Mouse (Mus musculus) forebrain, embryonic 15.5 days (tissue): Measurements from ENCODE around the gene Zfp37. TPM values are rescaled to one million over a fixed set of nuclear protein-coding genes. Genes with fewer than 3 reads are reported as not detected.
"Not testable (repeated sequence)": the region's sequence is repeated elsewhere in the genome, so short reads cannot be mapped to it uniquely, and the experiment has no call there.

Experiments
- ATAC-seq: fragments of 200-750 bp; cut with Nextera tagmentation; replicated peaks from 2 replicates; pipeline ENCODE4 v1.8.0; 2017; ENCODE audit warnings: mild to moderate bottlenecking, moderate TSS enrichment, moderate library complexity
- H3K27ac ChIP-seq: fragments of 300-500 bp; sonication (generic); replicated peaks from 2 replicates; pipeline ENCODE4 v1.5.1; 2015; ENCODE audit warnings: mild to moderate bottlenecking, inconsistent platforms
- H3K27me3 ChIP-seq: fragments of 300-500 bp; sonication (generic); 2 replicates; pipeline ENCODE4 v1.6.1; 2015; ENCODE audit warnings: inconsistent platforms
- H3K36me3 ChIP-seq: fragments of 300-500 bp; sonication (generic); 2 replicates; pipeline ENCODE4 v1.6.1; 2015; ENCODE audit warnings: mild to moderate bottlenecking, inconsistent platforms
- H3K4me1 ChIP-seq: fragments of 300-500 bp; sonication (generic); 2 replicates; pipeline ENCODE4 v1.6.1; 2015; ENCODE audit warnings: inconsistent platforms
- H3K4me2 ChIP-seq: fragments of 300-500 bp; sonication (generic); replicated peaks from 2 replicates; pipeline ENCODE4 v1.6.1; 2015; ENCODE audit warnings: mild to moderate bottlenecking, inconsistent platforms
- H3K4me3 ChIP-seq: fragments of 300-500 bp; sonication (generic); 2 replicates; pipeline ENCODE4 v1.5.1; 2015; ENCODE audit warnings: mild to moderate bottlenecking, inconsistent platforms
- H3K9ac ChIP-seq: fragments of 300-500 bp; sonication (generic); replicated peaks from 2 replicates; pipeline ENCODE4 v1.6.1; 2015; ENCODE audit warnings: mild to moderate bottlenecking, inconsistent platforms
- H3K9me3 ChIP-seq: fragments of 300-500 bp; sonication (generic); 2 replicates; pipeline ENCODE4 v1.6.1; 2016; ENCODE audit warnings: inconsistent platforms
- WGBS: fragments of 180-500 bp; shearing (Covaris S2); methylation state at CpG from one replicate; pipeline ENCODE4 v1.1.7; 2015; ENCODE audit warnings: mixed read lengths; 5-methylcytosine and 5-hydroxymethylcytosine counted together
- polyA plus RNA-seq: library from polyadenylated mRNA; unstranded; fragments of >200 nt; fragmentation: Nextera tagmentation; extraction: Ambion mirVana; gene quantifications from 2 replicates; pipeline ENCODE4 v1.2.1, GENCODE M21; 2015

Gene Zfp37
- polyA plus RNA-seq, 1 experiment from 2014 or later: 20.4 TPM

DNA sequence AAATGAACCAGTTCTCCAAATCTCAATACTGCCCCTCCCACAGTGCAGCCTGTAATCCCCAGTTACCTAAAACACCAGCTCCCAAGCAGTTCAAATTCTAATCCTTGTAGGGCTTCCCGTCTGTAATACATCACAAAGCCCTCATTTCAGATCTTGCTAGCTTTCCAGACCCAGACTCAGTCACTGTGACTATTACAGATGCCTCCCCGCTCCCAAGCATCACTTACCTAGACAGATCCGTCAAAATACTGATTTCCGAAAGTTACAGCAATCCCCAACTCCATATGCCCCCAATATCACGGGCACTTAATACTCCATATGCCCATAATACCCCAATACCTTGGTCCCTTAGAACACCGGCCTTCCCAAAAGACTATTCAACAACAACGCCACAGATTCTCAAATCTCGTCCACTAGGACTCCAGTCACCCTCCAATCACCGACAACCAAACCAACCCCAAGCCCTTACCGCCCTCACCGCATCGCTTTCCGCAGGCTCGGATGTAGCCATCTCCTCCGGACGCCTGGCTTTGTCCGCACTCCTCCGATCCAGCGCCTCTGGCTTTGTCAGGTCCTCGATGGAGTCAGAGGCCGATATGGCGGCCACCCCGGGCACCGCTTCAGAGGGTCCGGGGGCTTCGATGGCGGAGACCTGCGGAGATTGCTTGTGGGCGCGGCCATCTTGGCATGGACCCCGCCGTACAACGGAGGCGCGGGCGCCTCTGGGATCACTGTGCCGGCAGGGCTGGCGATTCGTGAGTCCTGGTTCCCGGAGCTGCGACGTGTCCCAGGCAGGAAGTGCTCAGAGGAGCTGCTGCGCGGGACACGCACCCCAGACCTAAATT, 22.8 kb downstream of the Zfp37 start:
- WGBS: under 1% methylated on average over 45 of the region's 45 CpGs
- Histone ChIP-seq H3K36me3 (peaks cover 22% of the 10 kb centered on the region), H3K27me3 (no peaks in the 10 kb centered on the region), H3K27ac (peak overlapping the region; percentile 92), H3K4me3 (peak overlapping the region; percentile 63), H3K9ac (peak overlapping the region; percentile 81), H3K9me3 (no peaks in the 10 kb centered on the region), H3K4me1 (peaks cover 16% of the 10 kb centered on the region), H3K4me2 (peak overlapping the region; percentile 59)
- ATAC-seq: peak; percentile 97

DNA sequence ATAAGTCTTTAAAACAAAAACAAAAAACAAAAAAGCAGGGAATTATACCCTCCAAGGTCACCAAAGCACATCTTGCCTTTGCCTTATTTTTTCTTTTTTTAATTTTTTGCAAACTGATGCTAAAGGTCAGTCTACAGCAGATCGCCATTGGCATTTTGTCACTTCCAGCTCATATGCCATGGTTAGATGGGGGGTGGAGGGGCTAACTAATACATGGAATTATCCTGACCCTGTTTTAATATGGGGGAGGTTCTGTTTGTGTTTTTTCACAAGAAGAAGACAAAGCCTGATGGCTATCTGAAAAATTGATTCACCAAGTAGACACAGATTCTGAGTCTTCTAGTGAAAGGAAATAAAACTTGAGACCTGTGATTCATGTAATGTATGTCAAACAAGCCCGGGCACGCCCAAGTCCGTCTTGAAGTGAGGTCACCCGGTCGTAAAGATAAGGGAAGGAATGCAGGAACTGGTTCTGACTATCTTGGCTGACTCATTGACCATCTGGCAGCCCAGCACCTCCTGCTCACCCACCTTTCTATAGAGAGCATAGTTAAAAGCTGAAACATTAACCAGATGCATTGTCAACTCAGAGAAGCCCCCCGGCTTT, 30.8 kb downstream of the Zfp37 start:
- Histone ChIP-seq H3K27ac (no peak overlapping the region), H3K27me3 (no peaks in the 10 kb centered on the region), H3K4me3 (no peak overlapping the region), H3K9ac (no peak overlapping the region), H3K36me3 (peaks cover 92% of the 10 kb centered on the region), H3K4me1 (no peaks in the 10 kb centered on the region), H3K9me3 (peaks cover 17% of the 10 kb centered on the region; the same call in 1 of the 2 replicates), H3K4me2 (no peak overlapping the region)
- no peak for ATAC-seq
- WGBS: 94% methylated on average over 7 of the region's 7 CpGs

DNA sequence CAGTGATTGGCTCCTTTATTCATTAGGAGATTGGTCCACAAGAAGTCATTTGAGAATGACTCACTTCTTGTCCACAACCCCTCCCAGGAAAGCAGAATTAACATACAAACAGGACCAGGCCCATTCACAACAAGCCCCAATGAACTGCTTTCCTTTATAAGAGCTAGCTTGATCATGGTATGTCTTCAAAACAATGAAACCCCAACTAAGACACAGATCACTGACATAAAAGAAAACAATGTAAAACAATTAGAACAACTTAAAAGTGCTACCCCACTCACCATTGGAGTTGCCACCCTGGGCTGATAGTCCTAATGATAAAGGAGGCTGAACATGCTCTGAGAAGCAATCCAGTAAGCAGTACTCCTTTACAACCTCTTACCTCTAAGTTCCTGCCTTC, 42.1 kb downstream of the Zfp37 start:
- Histone ChIP-seq H3K27me3 (no peaks in the 10 kb centered on the region), H3K4me2 (no peak overlapping the region), H3K4me1 (no peaks in the 10 kb centered on the region), H3K27ac (no peak overlapping the region), H3K9me3 (peaks cover 49% of the 10 kb centered on the region), H3K36me3 (peaks cover 63% of the 10 kb centered on the region), H3K9ac (no peak overlapping the region), H3K4me3 (no peak overlapping the region)
- no peak for ATAC-seq

- 47% methylated on average over 5 of the region's 5 CpGs for whole genome bisulfite sequencing
Observed at GRCm38 (mm10) chr4:62177282-62177681, 53.6 kb downstream of the Zfp37 start.

GRCm38 (mm10) chr4:62174471-62174870, 56.4 kb downstream of the Zfp37 start:
- no peak overlapping the region for H3K4me2 ChIP-seq
- H3K9ac ChIP-seq: no peak overlapping the region
- no peaks in the 10 kb centered on the region for H3K27me3 ChIP-seq
- 87% methylated on average over 4 of the region's 4 CpGs for WGBS
- no peak overlapping the region for H3K27ac ChIP-seq
- no peaks in the 10 kb centered on the region for H3K9me3 ChIP-seq
- no peak overlapping the region for H3K4me3 ChIP-seq
- no peaks in the 10 kb centered on the region for H3K4me1 ChIP-seq
- H3K36me3 ChIP-seq: no peaks in the 10 kb centered on the region
- ATAC-seq: no peak

More at GRCm38 (mm10) chr4:62177282-62177681, 53.6 kb downstream of the Zfp37 start:
- Histone ChIP-seq H3K4me2 (no peak overlapping the region), H3K36me3 (no peaks in the 10 kb centered on the region), H3K9me3 (no peaks in the 10 kb centered on the region), H3K27me3 (no peaks in the 10 kb centered on the region), H3K4me3 (no peak overlapping the region), H3K9ac (no peak overlapping the region), H3K4me1 (no peaks in the 10 kb centered on the region), H3K27ac (no peak overlapping the region)
- no peak for ATAC-seq

GRCm38 (mm10) chr4:62167636-62168035, 63.2 kb downstream of the Zfp37 start:
- WGBS: 94% methylated on average over 13 of the region's 13 CpGs
- H3K9me3 ChIP-seq, H3K4me1 ChIP-seq, H3K36me3 ChIP-seq, H3K4me2 ChIP-seq, H3K9ac ChIP-seq, H3K4me3 ChIP-seq, ATAC-seq, H3K27ac ChIP-seq, H3K27me3 ChIP-seq: not testable (repeated sequence)

DNA sequence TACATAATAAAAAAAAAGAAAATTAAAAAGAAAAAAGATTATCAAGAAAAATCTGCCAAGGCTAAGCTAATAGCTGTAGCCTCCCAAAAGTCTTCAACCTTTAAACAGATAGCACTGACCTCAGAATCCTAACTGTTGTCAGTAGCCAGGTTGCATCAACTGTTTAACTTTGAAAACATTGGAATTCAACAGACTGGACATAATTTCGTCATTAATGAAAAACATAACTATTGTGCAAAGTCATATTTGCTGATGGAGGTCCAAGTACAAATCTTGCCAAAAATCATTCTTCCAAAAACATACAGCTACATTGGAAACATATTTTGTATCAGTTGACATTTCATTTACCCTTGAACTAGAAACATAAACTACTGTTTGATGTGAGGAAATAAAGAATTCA, 72.4 kb downstream of the Zfp37 start:
- Histone ChIP-seq H3K27me3 (no peaks in the 10 kb centered on the region), H3K4me1 (no peaks in the 10 kb centered on the region), H3K4me2 (no peak overlapping the region), H3K9me3 (no peaks in the 10 kb centered on the region), H3K9ac (no peak overlapping the region), H3K36me3 (no peaks in the 10 kb centered on the region), H3K4me3 (no peak overlapping the region), H3K27ac (no peak overlapping the region)
- WGBS: 76% methylated on average over 1 of the region's 1 CpGs
- ATAC-seq: no peak

DNA sequence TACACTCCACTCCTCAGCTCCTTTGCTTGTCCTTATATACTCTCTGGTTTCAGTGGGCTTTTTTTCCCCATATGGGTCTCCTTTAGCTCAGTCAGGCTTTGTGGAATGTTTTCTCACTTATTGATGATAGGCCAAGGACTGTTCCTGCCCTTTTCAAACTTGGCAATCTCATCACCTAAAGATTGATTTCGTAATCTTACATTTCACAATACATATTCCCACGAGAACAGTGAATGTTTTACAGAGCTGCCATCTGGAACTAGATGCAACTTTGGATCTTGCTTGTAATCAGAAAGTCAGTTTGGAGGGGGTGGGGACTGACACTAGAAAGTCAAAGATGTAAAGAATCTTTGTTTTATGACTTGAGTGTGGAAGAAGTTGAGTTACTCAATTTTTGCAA, 80.0 kb downstream of the Zfp37 start, which contains the start of gene Mup21:
Gene Mup21, minus strand, starts transcription at position 53 of the 400 bp plus-strand sequence.
- H3K27ac ChIP-seq: no peak within 1 kb of the TSS
- H3K27me3 ChIP-seq: no peaks in the 10 kb centered on the region
- no peak for ATAC-seq
- H3K36me3 ChIP-seq: no peaks in the 10 kb centered on the region
- WGBS: 84% methylated on average over 2 of the region's 2 CpGs
- H3K4me1 ChIP-seq: no peaks in the 10 kb centered on the region
- H3K9ac ChIP-seq: no peak within 1 kb of the TSS
- H3K4me2 ChIP-seq: no peak within 1 kb of the TSS
- no peaks in the 10 kb centered on the region for H3K9me3 ChIP-seq
- no peak within 1 kb of the TSS for H3K4me3 ChIP-seq

Other genes starting within 250 kb of the Zfp37 start
- not detected in 2 replicates for gene Mup20, start 176.9 kb downstream of the Zfp37 start, polyA plus RNA-seq
- not detected in 2 replicates for gene Mup3, start 143.7 kb downstream of the Zfp37 start, polyA plus RNA-seq
- gene Mup21, start 80.2 kb downstream of the Zfp37 start, polyA plus RNA-seq: not detected in 2 replicates
- 11.1 and 11.8 TPM in 2 replicates for gene Slc31a2, start 31.5 kb upstream of the Zfp37 start, polyA plus RNA-seq
- 22.8 and 23.6 TPM in 2 replicates for gene Fkbp15, start 129.5 kb upstream of the Zfp37 start, polyA plus RNA-seq
- gene Slc31a1, start 129.7 kb upstream of the Zfp37 start, polyA plus RNA-seq: 39.2 and 40.4 TPM in 2 replicates
- 104 and 125 TPM in 2 replicates for gene Cdc26, start 177.6 kb upstream of the Zfp37 start, polyA plus RNA-seq
- 17.8 and 19.5 TPM in 2 replicates for gene Prpf4, start 177.8 kb upstream of the Zfp37 start, polyA plus RNA-seq
- gene Rnf183, start 204.2 kb upstream of the Zfp37 start, polyA plus RNA-seq: 0.32 TPM in 1 of 2 replicates, not detected in the other
- gene Wdr31, start 239.8 kb upstream of the Zfp37 start, polyA plus RNA-seq: 9.9 and 11.5 TPM in 2 replicates
- gene Bspry, start 249.0 kb upstream of the Zfp37 start, polyA plus RNA-seq: 0.78 and 0.85 TPM in 2 replicates